Mouse (Mus musculus): Measurements from ENCODE around the gene Usp1.
"Not testable (repeated sequence)": the region's sequence is repeated elsewhere in the genome, so short reads cannot be mapped to it uniquely, and the experiment has no call there.

The Usp1 gene

GRCm38 (mm10) chr4:98923568-98924070 is at the start of gene Usp1:
TSS of gene Usp1 (plus strand) at chr4:98923810.
- peak; percentile 79 to 80 for DNase-seq (ENCODE audit: low read depth in 2 of 2, low spot score in 2 of 2)

GRCm38 (mm10) chr4:98882706-98883105 is 40.9 kb upstream of the Usp1 start:
- DNase-seq (ENCODE audit: low read depth in 2 of 2, low spot score in 2 of 2): no peak

GRCm38 (mm10) chr4:98886377-98886776 is 37.2 kb upstream of the Usp1 start:
- no peak for DNase-seq (ENCODE audit: low read depth in 2 of 2, low spot score in 2 of 2)

GRCm38 (mm10) chr4:98887148-98887547 is 36.5 kb upstream of the Usp1 start:
- no peak for DNase-seq (ENCODE audit: low read depth in 2 of 2, low spot score in 2 of 2)

- DNase-seq (ENCODE audit: low read depth in 2 of 2, low spot score in 2 of 2): no peak
These were observed 13.4 kb upstream of the Usp1 start for GRCm38 (mm10) chr4:98910246-98910645.

- DNase-seq (ENCODE audit: low read depth in 2 of 2, low spot score in 2 of 2): no peak
These were observed 5.9 kb upstream of the Usp1 start for GRCm38 (mm10) chr4:98917724-98918123.

GRCm38 (mm10) chr4:98918204-98918603 is 5.4 kb upstream of the Usp1 start:
- no peak for DNase-seq (ENCODE audit: low read depth in 2 of 2, low spot score in 2 of 2)

- DNase-seq (ENCODE audit: low read depth in 2 of 2, low spot score in 2 of 2): no peak
These were observed 2.7 kb upstream of the Usp1 start for GRCm38 (mm10) chr4:98920896-98921295.

- no peak for DNase-seq (ENCODE audit: low read depth in 2 of 2, low spot score in 2 of 2)
These were observed 1.5 kb upstream of the Usp1 start for GRCm38 (mm10) chr4:98922061-98922642.

GRCm38 (mm10) chr4:98922643-98923567 is 705 bp upstream of the Usp1 start:
- DNase-seq (ENCODE audit: low read depth in 2 of 2, low spot score in 2 of 2): peak; percentile 94 to 95

- no peak for DNase-seq (ENCODE audit: low read depth in 2 of 2, low spot score in 2 of 2)
These were observed 678 bp downstream of the Usp1 start for GRCm38 (mm10) chr4:98924071-98924905.

GRCm38 (mm10) chr4:98924906-98925178 is 1.2 kb downstream of the Usp1 start:
- no peak for DNase-seq (ENCODE audit: low read depth in 2 of 2, low spot score in 2 of 2)

GRCm38 (mm10) chr4:98925250-98925781 is 1.7 kb downstream of the Usp1 start:
- no peak for DNase-seq (ENCODE audit: low read depth in 2 of 2, low spot score in 2 of 2)

GRCm38 (mm10) chr4:98936036-98936435 is 12.4 kb downstream of the Usp1 start:
- DNase-seq (ENCODE audit: low read depth in 2 of 2, low spot score in 2 of 2): no peak

- not testable (repeated sequence) for DNase-seq (ENCODE audit: low read depth in 2 of 2, low spot score in 2 of 2)
These were observed 14.6 kb downstream of the Usp1 start for GRCm38 (mm10) chr4:98938210-98938609.

- DNase-seq (ENCODE audit: low read depth in 2 of 2, low spot score in 2 of 2): no peak
These were observed 27.0 kb downstream of the Usp1 start for GRCm38 (mm10) chr4:98950563-98950962.

- DNase-seq (ENCODE audit: low read depth in 2 of 2, low spot score in 2 of 2): no peak
These were observed 32.4 kb downstream of the Usp1 start for GRCm38 (mm10) chr4:98955986-98956385.

- no peak for DNase-seq (ENCODE audit: low read depth in 2 of 2, low spot score in 2 of 2)
These were observed 36.6 kb downstream of the Usp1 start for GRCm38 (mm10) chr4:98960243-98960642.

GRCm38 (mm10) chr4:98969946-98970345 is 46.3 kb downstream of the Usp1 start:
- no peak for DNase-seq (ENCODE audit: low read depth in 2 of 2, low spot score in 2 of 2)

- DNase-seq (ENCODE audit: low read depth in 2 of 2, low spot score in 2 of 2): no peak
These were observed 52.1 kb downstream of the Usp1 start for GRCm38 (mm10) chr4:98975741-98976140.

- DNase-seq (ENCODE audit: low read depth in 2 of 2, low spot score in 2 of 2): not testable (repeated sequence)
These were observed 54.7 kb downstream of the Usp1 start for GRCm38 (mm10) chr4:98978288-98978687.
